Mouse (Mus musculus) megakaryocyte-erythroid progenitor cell, adult 5-6 weeks (primary cell): ENCODE measurements around the gene Hcfc2. TPM values are rescaled to one million over a fixed set of nuclear protein-coding genes. Genes with fewer than 3 reads are reported as not detected.

Experiments
- ATAC-seq: replicated peaks from 2 replicates; pipeline ENCODE4 v1.8.0; 2016; ENCODE audit warnings: mild to moderate bottlenecking, inconsistent platforms; ENCODE audit not compliant: severe bottlenecking, poor library complexity, low FRiP score, low TSS enrichment
- total RNA-seq, 2 experiments: library from RNA; stranded (forward) in 1 of 2; stranded (reverse) in 1 of 2; fragments of 200-1000, 215-1000 nt in 1 of 2; fragments of >200 nt in 1 of 2; fragmentation: Nextera tagmentation in 1 of 2; gene quantifications; 2 replicates each; pipeline ENCODE4 v1.2.3; 2014 to 2017

The Hcfc2 gene
- total RNA-seq, 2 experiments from 2014 or later = 25.7 to 80.3 TPM

GRCm38 (mm10) chr10:82698712-82699261 lies 2.8 kb downstream of the Hcfc2 start:
- peak; percentile 56 for ATAC-seq

- peak; percentile 62 for ATAC-seq
Observed at GRCm38 (mm10) chr10:82699296-82699941, 3.5 kb downstream of the Hcfc2 start.

GRCm38 (mm10) chr10:82741354-82741753 lies 45.4 kb downstream of the Hcfc2 start:
- ATAC-seq = no peak

GRCm38 (mm10) chr10:82741876-82742275 lies 45.9 kb downstream of the Hcfc2 start:
- ATAC-seq = no peak

- no peak for ATAC-seq
Observed at GRCm38 (mm10) chr10:82742578-82742977, 46.6 kb downstream of the Hcfc2 start.

- ATAC-seq = 0 out of 2 replicates have a peak, but pooled peaks have one; percentile 18
Observed at GRCm38 (mm10) chr10:82744296-82744695, 48.3 kb downstream of the Hcfc2 start.

- ATAC-seq = no peak
Observed at GRCm38 (mm10) chr10:82745301-82745700, 49.3 kb downstream of the Hcfc2 start.

GRCm38 (mm10) chr10:82746988-82747850 lies 51.3 kb downstream of the Hcfc2 start:
- no peak for ATAC-seq

GRCm38 (mm10) chr10:82750778-82751177 lies 54.8 kb downstream of the Hcfc2 start:
- ATAC-seq = no peak

- no peak for ATAC-seq
Observed at GRCm38 (mm10) chr10:82752921-82753320, 57.0 kb downstream of the Hcfc2 start.

- ATAC-seq = no peak
Observed at GRCm38 (mm10) chr10:82754642-82755041, 58.7 kb downstream of the Hcfc2 start.

- no peak for ATAC-seq
Observed at GRCm38 (mm10) chr10:82755213-82755890, 59.4 kb downstream of the Hcfc2 start.

GRCm38 (mm10) chr10:82756466-82756865 lies 60.5 kb downstream of the Hcfc2 start:
- no peak for ATAC-seq

- no peak for ATAC-seq
Observed at GRCm38 (mm10) chr10:82757341-82757740, 61.4 kb downstream of the Hcfc2 start.

- 0 out of 2 replicates have a peak, but pooled peaks have one; percentile 33 for ATAC-seq
Observed at GRCm38 (mm10) chr10:82758368-82758767, 62.4 kb downstream of the Hcfc2 start.

- no peak for ATAC-seq
Observed at GRCm38 (mm10) chr10:82758878-82759277, 62.9 kb downstream of the Hcfc2 start.

GRCm38 (mm10) chr10:82759706-82760105 lies 63.7 kb downstream of the Hcfc2 start:
- no peak for ATAC-seq

GRCm38 (mm10) chr10:82761037-82761811 lies 65.3 kb downstream of the Hcfc2 start:
- ATAC-seq = no peak
